Mouse (Mus musculus) erythroblast, embryonic 14.5 days (primary cell): ENCODE data around the gene Psma4. TPM values are rescaled to one million over a fixed set of nuclear protein-coding genes. Genes with fewer than 3 reads are reported as not detected.

Experiments
- H3K27me3 ChIP-seq: 2 replicates; pipeline ENCODE4 v1.6.1; 2012; ENCODE audit warnings: inconsistent platforms; ENCODE audit not compliant: control insufficient read depth
- H3K36me3 ChIP-seq: 2 replicates; pipeline ENCODE4 v1.6.1; 2012; ENCODE audit warnings: mild to moderate bottlenecking, inconsistent platforms; ENCODE audit not compliant: control insufficient read depth
- H3K4me1 ChIP-seq: 2 replicates; pipeline ENCODE4 v1.6.1; 2012; ENCODE audit warnings: inconsistent platforms; ENCODE audit not compliant: control insufficient read depth
- H3K4me3 ChIP-seq: replicated peaks from 2 replicates; pipeline ENCODE3; 2012; ENCODE audit warnings: moderate library complexity, mild to moderate bottlenecking, inconsistent platforms
- H3K9me3 ChIP-seq: 2 replicates; pipeline ENCODE4 v1.6.1; 2012; ENCODE audit warnings: low read length, inconsistent platforms, mixed read lengths; ENCODE audit not compliant: control insufficient read depth
- GATA1 ChIP-seq: IDR thresholded peaks from 2 replicates; pipeline ENCODE4 v1.6.1; 2012; ENCODE audit warnings: low read length, inconsistent platforms, mixed read lengths
- TAL1 ChIP-seq: IDR thresholded peaks from 3 replicates; pipeline ENCODE4 v1.6.1; 2012; ENCODE audit warnings: low read length, inconsistent platforms, mixed read lengths
- polyA plus RNA-seq: library from polyadenylated mRNA; stranded (reverse); fragments of >175 nt; gene quantifications from 2 replicates; pipeline ENCODE4 v1.2.3, GENCODE M21; 2012

Psma4 gene
- polyA plus RNA-seq, result 0.87 and 1.2 TPM in 2 replicates

DNA sequence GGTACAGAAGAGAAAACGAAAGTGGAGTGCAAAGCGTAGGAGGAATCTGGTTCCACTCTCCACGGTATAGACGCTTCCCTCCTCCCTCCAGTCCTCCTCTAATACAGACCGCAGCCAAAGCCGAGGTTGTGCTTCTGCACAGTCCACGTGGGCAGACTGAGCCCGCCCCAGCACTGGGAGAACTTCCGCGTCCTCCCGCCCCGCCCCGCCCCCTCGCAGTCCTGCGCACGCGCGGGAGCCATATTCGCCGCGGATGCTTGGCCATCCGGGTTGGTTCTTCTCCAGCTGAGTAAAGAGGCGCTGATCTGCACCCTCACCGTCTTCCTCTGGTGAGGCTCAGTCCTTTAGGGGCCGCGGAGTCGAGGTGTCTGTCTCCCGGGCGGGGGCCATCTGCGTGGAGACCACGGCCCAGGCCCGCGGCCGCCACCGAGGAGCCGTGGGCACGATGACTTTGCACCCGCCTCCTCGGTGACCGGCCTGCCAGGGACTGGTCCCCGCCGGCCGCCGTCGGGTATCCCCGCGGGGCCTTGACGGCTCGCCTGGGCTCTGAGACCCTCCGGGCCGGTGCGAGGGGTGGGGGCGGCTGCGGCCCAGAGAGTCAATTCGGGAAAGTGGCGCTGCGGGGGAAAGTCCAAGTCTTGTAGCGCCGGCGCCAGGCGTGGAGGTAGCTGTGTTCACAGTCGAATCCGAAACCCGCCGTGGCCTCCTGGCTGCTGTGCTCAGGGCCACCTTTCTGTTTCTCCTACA is at the start of gene Psma4, which contains the start of gene AY074887:
Gene Psma4, plus strand, starts transcription at position 216 of the 747 bp plus-strand sequence.
Gene AY074887, minus strand, starts transcription at position 424 of the 747 bp plus-strand sequence.
- Histone ChIP-seq H3K4me1 (peaks cover 30% of the 10 kb centered on the region), H3K9me3 (no peaks in the 10 kb centered on the region), H3K36me3 (peaks cover 39% of the 10 kb centered on the region), H3K27me3 (no peaks in the 10 kb centered on the region; the same call in 1 of the 2 replicates), H3K4me3 (peak within 1 kb of the TSS; percentile 86)
- TF ChIP-seq TAL1 (no peak), GATA1 (no peak)

DNA sequence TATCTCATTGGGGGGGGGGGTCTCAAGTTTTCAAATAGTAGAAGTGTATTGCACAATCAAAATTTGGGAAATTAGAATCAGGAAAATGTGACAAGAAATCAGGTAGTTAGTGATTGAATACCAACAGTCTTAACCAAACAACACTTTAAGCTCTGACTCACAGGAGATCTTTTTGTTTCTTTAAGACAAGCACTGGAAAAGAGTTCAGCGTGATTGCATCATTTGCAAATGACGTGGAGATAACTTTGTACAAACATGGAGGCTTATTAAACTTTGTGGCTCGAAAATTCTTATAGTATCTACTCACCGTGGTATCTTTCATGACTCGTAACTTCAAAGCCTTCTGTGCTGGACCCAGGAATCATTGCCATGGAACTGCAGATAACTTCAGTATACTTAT is 41.1 kb upstream of the Psma4 start:
- peaks cover 58% of the 10 kb centered on the region for H3K36me3 ChIP-seq
- no peak for TF ChIP-seq TAL1
- TF ChIP-seq GATA1, result no peak

DNA sequence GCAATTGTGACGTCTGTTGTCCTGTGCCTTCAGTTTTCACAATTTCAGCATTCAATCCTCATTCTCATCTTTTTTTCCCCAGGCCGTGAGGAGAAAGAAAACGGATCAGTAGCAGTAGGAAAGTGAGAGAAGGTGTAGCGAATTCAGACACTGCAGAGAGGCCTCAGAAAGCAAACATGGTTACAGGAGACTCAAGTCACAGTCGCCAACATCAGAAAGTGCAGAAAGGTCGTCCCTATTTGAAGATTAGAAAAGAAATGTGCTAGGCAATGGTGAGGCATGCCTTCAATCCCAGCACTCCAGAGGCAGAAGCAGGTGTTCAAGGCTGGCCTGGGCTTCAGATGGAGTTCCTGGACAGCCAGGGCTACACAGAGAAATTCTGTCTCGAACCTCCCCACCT is 35.0 kb upstream of the Psma4 start:
- Histone ChIP-seq H3K27me3 (peaks cover 19% of the 10 kb centered on the region), H3K9me3 (peaks cover 5% of the 10 kb centered on the region), H3K36me3 (peaks cover 9% of the 10 kb centered on the region), H3K4me1 (peaks cover 6% of the 10 kb centered on the region), H3K4me3 (no peak overlapping the region)
- TF ChIP-seq GATA1, result no peak
- no peak for TF ChIP-seq TAL1

More for the DNA sequence above, 41.1 kb upstream of the Psma4 start:
- H3K4me3 ChIP-seq, result no peak overlapping the region
- H3K27me3 ChIP-seq, result no peaks in the 10 kb centered on the region
- H3K4me1 ChIP-seq, result no peaks in the 10 kb centered on the region
- H3K9me3 ChIP-seq, result no peaks in the 10 kb centered on the region

DNA sequence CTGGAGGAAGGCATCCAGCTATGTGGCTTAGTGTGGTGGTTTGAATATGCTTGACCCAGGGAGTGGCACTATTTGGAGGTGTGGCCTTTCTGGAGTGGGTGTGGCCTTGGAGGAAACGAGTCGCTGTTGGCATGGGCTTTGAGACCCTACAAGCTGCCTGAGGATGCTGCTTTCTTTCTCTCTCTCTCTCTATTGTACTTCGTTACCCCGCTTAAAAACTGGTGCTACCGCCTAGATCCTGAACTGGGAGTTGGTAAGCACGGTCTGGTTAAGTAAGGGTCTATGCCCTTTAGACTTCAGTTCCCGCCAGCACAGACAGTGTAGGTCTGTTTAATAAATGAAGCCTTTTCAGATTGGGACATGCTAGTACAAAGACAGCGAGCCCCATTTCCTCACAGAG is 34.2 kb upstream of the Psma4 start:
- Histone ChIP-seq H3K9me3 (peaks cover 5% of the 10 kb centered on the region), H3K27me3 (peaks cover 19% of the 10 kb centered on the region), H3K4me3 (no peak overlapping the region), H3K36me3 (peaks cover 5% of the 10 kb centered on the region), H3K4me1 (peaks cover 6% of the 10 kb centered on the region)
- TF ChIP-seq GATA1 (no peak), TAL1 (no peak)

DNA sequence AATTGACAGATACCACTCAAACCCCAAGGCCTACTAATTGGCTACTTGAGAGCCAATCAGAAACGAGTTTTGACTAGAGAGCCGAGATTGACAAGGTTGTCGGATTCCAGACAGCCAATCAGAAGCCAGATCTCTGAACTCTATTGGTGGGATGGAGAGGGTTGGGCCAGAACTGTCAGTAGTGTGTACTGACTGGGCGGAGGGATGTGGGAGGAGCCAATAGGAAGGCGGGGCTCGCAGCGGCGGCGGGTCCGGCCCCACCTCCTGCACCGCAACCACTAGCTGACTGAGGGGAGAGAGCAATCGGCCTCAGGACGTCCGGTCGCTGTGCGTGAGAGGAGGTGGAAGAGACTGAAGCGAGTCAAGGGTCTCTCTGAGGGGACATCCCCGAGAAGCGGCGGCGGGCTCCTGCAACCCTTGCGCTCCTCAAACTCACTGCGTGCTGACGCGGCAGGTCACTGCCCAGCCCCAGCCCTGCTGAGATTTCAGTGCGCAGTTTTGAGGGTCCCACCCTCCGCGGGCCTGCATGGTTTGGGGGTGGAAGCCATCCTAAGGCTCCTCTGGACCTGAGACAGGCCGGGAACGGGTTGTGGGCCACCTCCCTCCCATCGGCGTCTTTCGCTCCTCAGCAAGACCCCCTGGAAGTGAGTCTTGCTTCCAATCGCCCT is 33.4 kb upstream of the Psma4 start, which contains the start of gene Hykk:
Gene Hykk, plus strand, starts transcription at position 274 of the 668 bp plus-strand sequence.
- peaks cover 5% of the 10 kb centered on the region for H3K9me3 ChIP-seq
- H3K4me3 ChIP-seq, result peak within 1 kb of the TSS; percentile 57
- peaks cover 6% of the 10 kb centered on the region for H3K4me1 ChIP-seq
- H3K27me3 ChIP-seq, result peaks cover 19% of the 10 kb centered on the region
- no peaks in the 10 kb centered on the region for H3K36me3 ChIP-seq
- TF ChIP-seq GATA1 (no peak), TAL1 (no peak)

DNA sequence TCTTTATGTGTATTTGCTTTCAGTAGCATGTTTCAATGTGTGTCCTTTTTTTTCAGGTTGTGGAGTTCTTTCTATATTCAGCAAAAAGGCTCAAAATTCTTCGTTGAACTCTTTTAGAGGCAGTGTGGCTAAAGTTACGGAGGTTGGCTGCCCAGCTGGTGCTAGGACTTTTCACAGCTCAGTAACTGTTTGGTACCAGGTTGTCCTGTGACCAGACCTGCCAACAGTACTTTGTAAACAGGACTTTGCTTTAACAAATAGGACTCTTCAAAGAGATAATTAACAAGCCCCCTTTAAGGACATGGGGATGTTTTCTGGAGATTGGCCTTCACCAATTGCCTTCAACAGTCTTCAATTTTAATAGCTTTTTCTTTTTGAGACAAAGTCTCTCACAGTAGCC is 32.4 kb upstream of the Psma4 start:
- TF ChIP-seq GATA1 (no peak), TAL1 (no peak)
- Histone ChIP-seq H3K4me3 (no peak overlapping the region), H3K36me3 (no peaks in the 10 kb centered on the region; the same call in 1 of the 2 replicates), H3K9me3 (peaks cover 5% of the 10 kb centered on the region), H3K27me3 (peaks cover 19% of the 10 kb centered on the region), H3K4me1 (peaks cover 6% of the 10 kb centered on the region)

DNA sequence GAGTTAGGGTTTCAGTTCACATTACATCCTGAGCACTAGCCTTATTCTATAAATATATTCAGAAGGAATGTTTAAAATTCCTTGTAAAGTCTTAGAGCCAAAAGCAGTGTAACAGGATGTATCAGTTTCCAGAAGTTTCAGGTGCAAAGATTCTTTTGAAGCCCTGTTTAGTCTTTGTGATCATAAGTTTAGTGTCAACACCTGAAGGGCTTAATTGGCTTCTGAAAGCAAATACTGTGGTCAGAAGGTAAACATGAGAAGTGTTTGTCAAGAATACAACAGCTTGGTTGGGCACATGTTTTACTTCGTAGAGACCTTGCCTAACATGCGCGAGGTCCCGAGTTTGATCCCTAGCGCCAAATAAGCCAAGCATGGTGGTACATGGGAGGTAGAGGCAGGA is 31.8 kb upstream of the Psma4 start:
- Histone ChIP-seq H3K36me3 (no peaks in the 10 kb centered on the region; the same call in 1 of the 2 replicates), H3K4me3 (no peak overlapping the region), H3K4me1 (peaks cover 6% of the 10 kb centered on the region), H3K27me3 (peaks cover 19% of the 10 kb centered on the region), H3K9me3 (peaks cover 5% of the 10 kb centered on the region)
- TF ChIP-seq TAL1, result no peak
- TF ChIP-seq GATA1, result no peak

DNA sequence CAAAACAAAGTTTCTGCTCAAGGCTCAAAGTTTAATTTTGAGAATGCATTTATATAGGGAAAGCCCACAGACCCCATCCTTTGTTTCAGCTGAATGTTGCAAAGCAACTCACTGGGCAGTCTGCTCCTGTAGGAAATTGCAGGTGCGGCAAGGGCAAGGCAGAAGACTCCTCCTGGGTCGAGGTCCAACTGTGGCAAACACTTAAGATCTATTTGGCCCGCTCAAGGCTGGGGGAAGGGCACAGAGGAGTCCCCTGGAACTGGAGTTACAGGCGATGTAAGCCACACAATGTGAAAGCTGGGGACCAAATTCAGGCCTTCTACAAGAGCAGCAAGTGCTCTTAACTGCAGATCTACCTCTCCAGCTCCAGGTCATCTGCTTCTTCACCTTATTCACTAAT is 30.6 kb upstream of the Psma4 start:
- Histone ChIP-seq H3K27me3 (peaks cover 19% of the 10 kb centered on the region), H3K9me3 (peaks cover 5% of the 10 kb centered on the region), H3K36me3 (no peaks in the 10 kb centered on the region; the same call in 1 of the 2 replicates), H3K4me3 (no peak overlapping the region), H3K4me1 (peaks cover 6% of the 10 kb centered on the region)
- TF ChIP-seq TAL1 (no peak), GATA1 (no peak)

DNA sequence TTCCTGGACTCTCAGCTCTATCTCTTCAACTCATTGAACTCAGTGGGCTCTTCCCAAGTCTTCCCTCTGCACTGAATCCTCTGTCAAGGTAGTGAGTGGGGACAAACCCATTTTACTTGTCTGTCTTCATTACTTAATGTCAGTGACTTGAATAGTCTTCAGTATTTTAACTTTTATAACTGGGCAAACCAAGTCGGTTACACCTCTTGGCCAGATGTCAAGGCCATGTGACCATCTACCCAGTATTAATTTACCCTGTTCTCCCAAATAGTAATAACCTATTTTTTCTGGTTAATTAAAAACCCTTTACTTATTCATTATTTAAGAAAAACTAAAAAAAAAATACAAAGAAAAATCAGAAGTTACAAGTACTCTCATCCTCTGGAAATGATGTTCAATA is 19.8 kb upstream of the Psma4 start:
- Histone ChIP-seq H3K27me3 (no peaks in the 10 kb centered on the region), H3K4me3 (no peak overlapping the region), H3K9me3 (no peaks in the 10 kb centered on the region), H3K36me3 (peaks cover 2% of the 10 kb centered on the region; the same call in 1 of the 2 replicates), H3K4me1 (no peaks in the 10 kb centered on the region)
- TF ChIP-seq TAL1 (no peak), GATA1 (no peak)
